Mouse (Mus musculus) E14TG2a.4 (cell line): ENCODE data around the gene Vsig8.

Experiments
- CTCF ChIP-seq: conservative IDR thresholded peaks from 2 replicates; pipeline ENCODE4 v1.5.1; 2014; ENCODE audit warnings: low read length
- NANOG ChIP-seq: IDR thresholded peaks from 2 replicates; pipeline ENCODE4 v1.6.1; 2014; ENCODE audit warnings: borderline replicate concordance, low read length, mixed read lengths

GRCm38 (mm10) chr1:172552623-172553022 lies 3.1 kb upstream of the Vsig8 start:
- TF ChIP-seq CTCF (no peak), NANOG (no peak)
